Mouse (Mus musculus) ES-Bruce4 (cell line): ENCODE measurements at regions not wholly inside any gene's neighbourhood (a gene's known extent, or its start where the extent isn't known, plus 50 kb on each side); places are given as distances from the start of the nearest gene placed in this dataset.

ENCODE experiments used
- CTCF ChIP-seq: IDR thresholded peaks from one replicate; pipeline ENCODE4 v1.8.1; 2011; ENCODE audit warnings: low read depth, low read length
- EP300 ChIP-seq: IDR thresholded peaks from 2 replicates; pipeline ENCODE4 v1.6.1; 2011; ENCODE audit warnings: low read depth, low read length; ENCODE audit not compliant: insufficient read depth

- TF ChIP-seq EP300 (no peak), CTCF (no peak)
Observed at GRCm38 (mm10) chr11:64640947-64641346, 204.5 kb upstream of the F930015N05Rik start.
